Mouse (Mus musculus): Measurements from ENCODE around the gene Camk2n1.
A peak's percentile ranks its signal among the peaks of the same experiment; 100 is the strongest.

GRCm38 (mm10) chr4:138429778-138430177, 24.3 kb upstream of the Camk2n1 start:
- no peak for TF ChIP-seq POLR2A (IDR thresholded peaks at IDR 0.05; ENCODE audit: low read depth, low read length)
- TF ChIP-seq CTCF (conservative IDR thresholded peaks at IDR 0.05; ENCODE audit: insufficient read depth, insufficient read length, low read depth, low read length), result peak; percentile 66
